Mouse (Mus musculus) midbrain, embryonic 10.5 days (tissue): Measurements from ENCODE around the gene Dydc2. TPM values are rescaled to one million over a fixed set of nuclear protein-coding genes. Genes with fewer than 3 reads are reported as not detected.

Source experiments
- DNase-seq: peaks from one replicate; pipeline ENCODE4 v3.0.0-alpha.2; 2017; ENCODE audit warnings: low spot score
- H3K27ac ChIP-seq: fragments of 300-500 bp; sonication (generic); replicated peaks from 2 replicates; pipeline ENCODE4 v1.5.1; 2016; ENCODE audit warnings: mild to moderate bottlenecking
- H3K27me3 ChIP-seq: fragments of 300-500 bp; sonication (generic); 2 replicates; pipeline ENCODE4 v1.6.1; 2016; ENCODE audit warnings: low read depth, mild to moderate bottlenecking; ENCODE audit not compliant: poor library complexity, severe bottlenecking
- H3K36me3 ChIP-seq: fragments of 300-500 bp; sonication (generic); 2 replicates; pipeline ENCODE4 v1.6.1; 2016; ENCODE audit warnings: mild to moderate bottlenecking, moderate library complexity
- H3K4me1 ChIP-seq: fragments of 300-500 bp; sonication (generic); 2 replicates; pipeline ENCODE4 v1.6.1; 2016
- H3K4me3 ChIP-seq: fragments of 300-500 bp; sonication (generic); 2 replicates; pipeline ENCODE4 v1.5.1; 2016; ENCODE audit warnings: mild to moderate bottlenecking, moderate library complexity
- H3K9me3 ChIP-seq: fragments of 300-500 bp; sonication (generic); replicated peaks from 2 replicates; pipeline ENCODE4 v1.6.1; 2016; ENCODE audit warnings: mild to moderate bottlenecking
- WGBS: fragments of 180-500 bp; shearing (Covaris S2); methylation state at CpG from one replicate; pipeline ENCODE4 v1.1.7; 2016; 5-methylcytosine and 5-hydroxymethylcytosine counted together
- polyA plus RNA-seq: library from polyadenylated mRNA; unstranded; fragments of >200 nt; fragmentation: Nextera tagmentation; extraction: Ambion mirVana; gene quantifications from 2 replicates; pipeline ENCODE4 v1.2.1, GENCODE M21; 2016

The Dydc2 gene
- polyA plus RNA-seq = 0.22 and 0.30 TPM in 2 replicates

DNA sequence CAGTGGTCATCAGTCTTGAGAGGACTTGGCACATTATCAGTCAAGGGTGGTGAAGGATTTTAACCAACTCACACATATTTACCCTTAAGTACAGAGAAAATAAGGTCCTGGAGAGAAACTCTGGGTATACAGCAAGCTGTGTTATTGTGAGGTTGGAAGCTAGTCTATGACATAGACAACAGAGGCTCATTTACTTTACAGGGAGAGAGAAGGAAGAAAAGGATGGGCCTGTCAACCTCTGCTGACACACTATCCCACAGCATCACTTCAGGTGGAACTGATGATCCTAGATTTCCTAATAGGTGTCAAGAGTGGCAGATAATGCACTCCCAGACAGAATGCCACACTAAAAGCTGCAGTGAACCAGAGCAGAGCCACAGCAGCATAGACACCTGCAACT lies at the start of gene Dydc2:
Dydc2 (minus strand) TSS at position 101 of the 400 bp plus-strand sequence.
- H3K4me3 ChIP-seq = no peak within 1 kb of the TSS
- H3K27ac ChIP-seq = no peak within 1 kb of the TSS
- no peaks in the 10 kb centered on the region for H3K36me3 ChIP-seq
- no peak for DNase-seq
- H3K27me3 ChIP-seq = no peaks in the 10 kb centered on the region; the same call in 1 of the 2 replicates
- H3K4me1 ChIP-seq = peaks cover 8% of the 10 kb centered on the region
- no peaks in the 10 kb centered on the region for H3K9me3 ChIP-seq

DNA sequence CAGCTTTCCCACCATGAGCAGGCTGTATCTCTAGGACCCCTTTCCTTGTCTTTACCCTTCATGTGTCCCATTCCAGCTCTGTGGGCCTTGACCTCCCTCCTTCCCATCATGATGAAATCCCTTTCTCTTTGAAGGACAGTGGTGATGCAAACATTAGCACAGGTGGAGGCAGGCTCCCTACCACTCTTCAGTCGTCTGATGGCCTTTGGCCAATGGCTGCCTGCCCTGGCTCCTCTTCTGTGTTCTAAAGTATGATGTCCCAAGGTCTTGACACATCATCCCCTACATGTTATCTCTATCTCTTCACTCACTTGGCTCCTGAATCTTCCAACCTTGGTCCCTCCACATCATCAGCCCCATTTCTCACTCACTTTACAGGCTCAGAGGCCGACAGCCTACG lies 47.3 kb upstream of the Dydc2 start:
- Histone ChIP-seq H3K27ac (no peak overlapping the region), H3K4me1 (no peaks in the 10 kb centered on the region), H3K27me3 (no peaks in the 10 kb centered on the region), H3K4me3 (no peak overlapping the region), H3K9me3 (no peaks in the 10 kb centered on the region), H3K36me3 (no peaks in the 10 kb centered on the region)
- no peak for DNase-seq
- WGBS = 84% methylated on average over 3 of the region's 3 CpGs

DNA sequence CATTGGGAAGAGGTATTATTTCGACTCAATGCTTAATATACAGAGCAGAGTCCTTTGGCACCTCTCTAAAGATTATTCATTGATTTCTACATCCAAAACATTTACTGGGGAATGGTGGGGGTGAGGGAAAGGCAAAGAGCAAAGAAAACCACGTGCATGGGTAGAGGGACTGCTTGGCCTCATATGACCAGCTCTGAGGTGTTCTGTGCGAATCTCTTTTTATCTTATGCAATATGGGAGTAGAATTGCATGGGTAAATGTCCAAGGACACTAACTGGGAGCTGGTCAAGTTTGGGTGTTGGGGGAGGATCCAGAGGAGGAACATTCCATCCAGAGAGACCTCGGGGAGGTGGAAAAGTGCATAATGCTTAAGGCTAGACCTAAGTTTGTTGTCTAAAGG lies 43.9 kb upstream of the Dydc2 start:
- Histone ChIP-seq H3K27me3 (no peaks in the 10 kb centered on the region), H3K9me3 (no peaks in the 10 kb centered on the region), H3K4me3 (no peak overlapping the region), H3K36me3 (no peaks in the 10 kb centered on the region), H3K4me1 (no peaks in the 10 kb centered on the region), H3K27ac (no peak overlapping the region)
- no peak for DNase-seq
- 80% methylated on average over 4 of the region's 4 CpGs for WGBS

- Histone ChIP-seq H3K36me3 (no peaks in the 10 kb centered on the region), H3K9me3 (no peaks in the 10 kb centered on the region), H3K4me1 (no peaks in the 10 kb centered on the region), H3K4me3 (no peak overlapping the region), H3K27me3 (no peaks in the 10 kb centered on the region), H3K27ac (no peak overlapping the region)
- WGBS = 85% methylated on average over 7 of the region's 7 CpGs
- no peak for DNase-seq
These were observed 42.1 kb upstream of the Dydc2 start for GRCm38 (mm10) chr14:41111031-41111668.

DNA sequence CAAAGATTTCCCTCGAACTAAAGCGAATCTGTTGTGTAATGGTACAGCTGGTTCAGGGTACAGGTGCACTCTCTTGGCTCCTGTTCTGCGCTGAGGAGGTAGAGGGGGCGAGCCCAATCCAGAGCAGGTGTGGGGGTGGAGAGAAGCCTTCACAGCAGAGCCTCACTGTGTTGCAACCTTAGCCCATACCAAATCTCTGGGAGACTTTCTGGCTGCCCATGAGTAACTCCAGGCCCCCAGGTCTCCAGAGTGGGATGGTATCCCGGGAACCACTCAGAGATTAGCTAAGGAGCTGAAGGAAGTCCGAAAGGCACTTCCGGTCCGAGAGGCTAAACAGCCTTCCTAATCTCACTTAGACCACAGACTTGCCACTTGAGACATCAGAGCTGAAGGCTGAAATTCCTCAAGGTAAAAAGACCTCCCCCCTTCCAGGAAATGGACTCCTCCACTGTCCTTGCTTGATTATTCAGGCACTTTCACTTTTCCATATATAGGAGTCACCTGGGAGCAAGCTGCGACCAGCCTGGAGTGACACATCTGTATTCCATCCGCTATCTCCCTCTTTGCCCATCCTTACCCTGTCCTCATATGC lies 35.9 kb upstream of the Dydc2 start, which contains the start of gene Mat1a:
Mat1a (plus strand) TSS at position 183 of the 592 bp plus-strand sequence.
- 72% methylated on average over 10 of the region's 10 CpGs for WGBS
- Histone ChIP-seq H3K4me3 (no peak within 1 kb of the TSS), H3K4me1 (no peaks in the 10 kb centered on the region), H3K27ac (no peak within 1 kb of the TSS), H3K9me3 (no peaks in the 10 kb centered on the region), H3K27me3 (no peaks in the 10 kb centered on the region), H3K36me3 (no peaks in the 10 kb centered on the region)
- DNase-seq = no peak

DNA sequence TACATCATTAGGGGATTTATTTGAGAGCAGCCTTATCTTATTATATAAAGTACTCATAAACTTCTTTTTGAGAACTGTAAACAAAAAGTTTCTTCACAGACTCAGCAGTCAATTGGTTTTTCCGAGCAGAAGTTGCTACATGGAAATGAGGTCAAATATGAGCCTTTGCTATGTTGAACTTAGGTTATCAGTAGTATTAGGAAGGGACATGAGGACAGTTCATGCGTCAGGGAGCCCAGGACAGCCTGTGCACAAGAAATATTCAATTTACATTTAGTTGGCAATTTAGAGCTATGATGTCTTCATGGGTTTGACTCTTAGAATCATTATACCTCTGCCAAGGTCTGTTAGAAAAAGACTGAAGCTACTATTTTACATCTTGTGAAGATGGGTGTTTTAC lies 33.3 kb upstream of the Dydc2 start:
- no peak overlapping the region for H3K4me3 ChIP-seq
- H3K27ac ChIP-seq = no peak overlapping the region
- H3K27me3 ChIP-seq = no peaks in the 10 kb centered on the region
- no peak for DNase-seq
- H3K4me1 ChIP-seq = no peaks in the 10 kb centered on the region
- H3K36me3 ChIP-seq = no peaks in the 10 kb centered on the region
- WGBS = 87% methylated on average over 2 of the region's 2 CpGs
- H3K9me3 ChIP-seq = no peaks in the 10 kb centered on the region

DNA sequence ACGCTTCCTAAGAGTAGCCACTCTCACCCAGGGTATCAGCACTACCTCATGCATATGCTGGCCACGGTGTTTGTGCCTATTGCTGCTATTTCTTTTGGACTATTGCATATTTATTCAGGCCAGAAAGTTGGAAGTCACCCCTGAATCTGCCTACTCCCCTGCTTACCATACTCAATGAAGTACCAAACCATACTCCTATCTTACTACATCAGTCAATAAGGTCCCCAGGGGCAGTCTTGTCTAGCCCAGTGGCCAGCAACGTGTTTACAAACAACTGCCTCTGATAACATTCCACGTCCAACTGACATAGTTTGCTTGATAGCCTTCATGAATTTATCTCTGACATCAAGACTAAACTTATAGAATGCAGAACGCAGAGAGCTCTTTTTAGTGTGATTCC lies 32.2 kb upstream of the Dydc2 start:
- Histone ChIP-seq H3K36me3 (no peaks in the 10 kb centered on the region), H3K4me3 (no peak overlapping the region), H3K27me3 (no peaks in the 10 kb centered on the region), H3K27ac (no peak overlapping the region), H3K9me3 (no peaks in the 10 kb centered on the region), H3K4me1 (no peaks in the 10 kb centered on the region)
- WGBS = 86% methylated on average over 5 of the region's 5 CpGs
- no peak for DNase-seq

GRCm38 (mm10) chr14:41100712-41101111 lies 31.7 kb upstream of the Dydc2 start:
- 88% methylated on average over 3 of the region's 3 CpGs for WGBS
- no peak overlapping the region for H3K4me3 ChIP-seq

DNA sequence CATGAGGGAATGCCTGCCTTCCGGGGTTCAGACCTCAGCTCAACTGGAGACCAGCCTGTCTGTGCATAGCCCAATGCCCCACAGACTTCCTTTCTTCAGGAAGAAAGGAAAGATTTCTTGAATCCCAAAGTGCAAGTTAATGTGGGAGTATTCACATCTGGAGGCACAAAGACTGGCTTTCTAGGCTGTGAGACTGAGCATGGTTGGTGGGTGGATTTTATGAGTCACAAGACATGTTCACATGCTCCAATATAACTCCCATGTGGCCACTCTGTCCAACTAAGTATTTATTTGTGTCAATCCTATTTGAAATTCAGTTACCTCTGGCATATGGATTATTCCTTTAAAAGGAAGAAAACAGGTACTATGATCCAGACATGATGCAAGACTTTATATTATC lies 29.7 kb upstream of the Dydc2 start:
- Histone ChIP-seq H3K9me3 (no peaks in the 10 kb centered on the region), H3K4me3 (no peak overlapping the region), H3K4me1 (no peaks in the 10 kb centered on the region), H3K36me3 (no peaks in the 10 kb centered on the region), H3K27me3 (no peaks in the 10 kb centered on the region), H3K27ac (no peak overlapping the region)
- 95% methylated on average over 1 of the region's 1 CpGs for WGBS
- no peak for DNase-seq

More at GRCm38 (mm10) chr14:41100712-41101111, 31.7 kb upstream of the Dydc2 start:
- H3K9me3 ChIP-seq = no peaks in the 10 kb centered on the region
- no peaks in the 10 kb centered on the region for H3K4me1 ChIP-seq
- H3K27me3 ChIP-seq = no peaks in the 10 kb centered on the region
- no peak for DNase-seq
- no peaks in the 10 kb centered on the region for H3K36me3 ChIP-seq
- no peak overlapping the region for H3K27ac ChIP-seq

GRCm38 (mm10) chr14:41096296-41096860 lies 27.4 kb upstream of the Dydc2 start:
- H3K27ac ChIP-seq = no peak overlapping the region
- WGBS = 84% methylated on average over 3 of the region's 3 CpGs
- no peaks in the 10 kb centered on the region for H3K9me3 ChIP-seq
- DNase-seq = no peak
- no peaks in the 10 kb centered on the region for H3K36me3 ChIP-seq
- no peaks in the 10 kb centered on the region for H3K27me3 ChIP-seq
- no peak overlapping the region for H3K4me3 ChIP-seq
- H3K4me1 ChIP-seq = no peaks in the 10 kb centered on the region

- Histone ChIP-seq H3K27me3 (no peaks in the 10 kb centered on the region), H3K4me1 (no peaks in the 10 kb centered on the region), H3K27ac (no peak overlapping the region), H3K36me3 (no peaks in the 10 kb centered on the region), H3K4me3 (no peak overlapping the region), H3K9me3 (no peaks in the 10 kb centered on the region)
- no peak for DNase-seq
- 73% methylated on average over 1 of the region's 1 CpGs for WGBS
These were observed 25.1 kb upstream of the Dydc2 start for GRCm38 (mm10) chr14:41094114-41094513.

GRCm38 (mm10) chr14:41090777-41091176 lies 21.8 kb upstream of the Dydc2 start:
- Histone ChIP-seq H3K4me1 (no peaks in the 10 kb centered on the region), H3K27me3 (no peaks in the 10 kb centered on the region), H3K4me3 (no peak overlapping the region), H3K27ac (no peak overlapping the region), H3K36me3 (no peaks in the 10 kb centered on the region), H3K9me3 (no peaks in the 10 kb centered on the region)
- no peak for DNase-seq
- WGBS = 48% methylated on average over 8 of the region's 8 CpGs

DNA sequence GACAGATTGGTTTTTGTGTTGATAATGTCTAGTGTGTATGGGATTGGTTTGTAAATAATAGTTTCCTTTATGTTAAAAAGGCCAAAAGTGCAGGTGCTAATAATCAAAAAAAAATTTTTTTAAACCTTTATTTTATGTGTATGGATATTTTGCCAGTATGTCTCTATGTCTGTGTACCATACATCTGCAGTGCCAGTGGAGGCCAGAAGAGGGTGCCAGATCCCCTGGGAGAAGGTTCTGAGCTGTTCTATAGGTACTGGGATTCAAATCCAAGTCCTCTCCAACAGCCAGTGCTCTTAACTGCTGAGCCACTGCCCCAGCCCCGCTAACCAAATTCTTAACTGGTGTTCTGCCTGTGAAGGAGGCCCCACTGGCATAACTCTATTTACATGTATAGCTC lies 18.5 kb upstream of the Dydc2 start:
- H3K27ac ChIP-seq = no peak overlapping the region
- 74% methylated on average over 1 of the region's 1 CpGs for WGBS
- H3K4me3 ChIP-seq = no peak overlapping the region
- no peaks in the 10 kb centered on the region for H3K9me3 ChIP-seq
- H3K4me1 ChIP-seq = no peaks in the 10 kb centered on the region
- DNase-seq = no peak
- H3K27me3 ChIP-seq = no peaks in the 10 kb centered on the region
- H3K36me3 ChIP-seq = no peaks in the 10 kb centered on the region
